Mouse (Mus musculus): ENCODE data around the gene Nr1i2.

- TF ChIP-seq CTCF (conservative IDR thresholded peaks at IDR 0.05 in 1 of 2, IDR thresholded peaks at IDR 0.05 in 1 of 2; ENCODE audit: low read depth in 2 of 2, low read length in 2 of 2) (peak in 1 of 2 experiments; percentile 25; a peak in 1 of 4 replicates), CHD2 (IDR thresholded peaks at IDR 0.05; ENCODE audit: low read length) (no peak), MEF2A (IDR thresholded peaks at IDR 0.05; ENCODE audit: borderline replicate concordance, low read depth, low read length) (peak; percentile 85), USF1 (IDR thresholded peaks at IDR 0.05; ENCODE audit: low read depth, low read length) (no peak), POLR2A (IDR thresholded peaks at IDR 0.05; ENCODE audit: low read depth, low read length) (no peak), MAFK (IDR thresholded peaks at IDR 0.05; ENCODE audit: insufficient replicate concordance, low read length) (0 out of 2 replicates have a peak, but pooled peaks have one; percentile 18), CHD1 (IDR thresholded peaks at IDR 0.05; ENCODE audit: low read depth, low read length) (peak; percentile 99)
Observed at GRCm38 (mm10) chr16:38205272-38205671, 89.4 kb downstream of the Nr1i2 start.

All from CH12.LX (cell line).